Mouse (Mus musculus) right cerebral cortex, adult 2 months (tissue): Measurements from ENCODE around the gene Tcta.
A peak's percentile ranks its signal among the peaks of the same experiment; 100 is the strongest.
"Not testable (repeated sequence)": the region's sequence is repeated elsewhere in the genome, so short reads cannot be mapped to it uniquely, and the experiment has no call there.

Experiments
- DNase-seq, 2 experiments: peaks; one replicate each; pipeline ENCODE4 v3.0.0; 2021 to 2022; ENCODE audit warnings: low spot score in 2 of 2

The Tcta gene

DNA sequence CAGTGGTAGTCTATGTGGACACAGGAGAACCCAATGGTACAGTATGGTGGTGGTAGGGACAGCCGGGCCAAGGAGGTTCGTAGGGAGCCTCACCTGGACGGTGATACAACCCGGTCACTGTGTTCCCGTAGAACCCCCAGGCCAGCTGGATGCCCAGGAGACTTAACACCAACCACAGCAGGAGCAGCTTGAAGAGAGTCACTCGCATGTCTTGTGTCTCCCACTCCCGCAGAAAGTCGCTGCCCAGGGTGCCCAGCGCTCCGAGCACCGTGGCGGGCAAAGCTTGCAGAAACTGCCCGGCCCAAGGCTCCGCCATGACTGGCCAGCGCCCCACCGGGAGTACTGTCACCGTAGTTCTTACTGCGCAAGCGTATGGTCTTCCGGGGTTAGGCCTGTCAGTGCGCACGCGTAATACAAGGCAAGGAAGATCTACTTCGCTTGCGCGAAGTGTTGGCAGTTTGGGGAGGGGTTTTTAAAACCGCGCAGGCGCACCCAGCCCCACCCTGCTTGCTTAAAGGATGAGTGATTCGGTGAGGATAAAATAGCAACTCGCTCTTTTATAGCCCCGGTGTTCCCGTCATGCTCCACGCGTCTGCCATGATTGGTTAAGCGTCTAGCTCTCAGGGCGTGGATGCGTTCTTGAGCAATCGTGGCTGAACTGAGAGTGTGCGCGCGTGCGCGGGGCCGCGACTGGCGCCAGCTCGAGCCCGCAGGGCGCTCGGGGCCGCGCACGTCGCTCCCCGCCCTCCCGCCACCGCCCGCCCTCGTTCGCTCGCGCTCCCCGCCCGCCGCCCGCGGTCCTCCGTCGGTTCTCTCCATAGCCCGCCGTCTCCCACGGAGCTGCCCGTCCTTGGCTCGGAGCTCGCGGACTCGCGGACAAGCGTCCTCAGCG lies at the start of gene Tcta, which contains the start of gene Rhoa:
Tcta (minus strand) TSS at position 532 of the 892 bp plus-strand sequence.
Rhoa (plus strand) TSS at position 501 of the 892 bp plus-strand sequence.
- DNase-seq = peak; percentile 99 to 100

DNA sequence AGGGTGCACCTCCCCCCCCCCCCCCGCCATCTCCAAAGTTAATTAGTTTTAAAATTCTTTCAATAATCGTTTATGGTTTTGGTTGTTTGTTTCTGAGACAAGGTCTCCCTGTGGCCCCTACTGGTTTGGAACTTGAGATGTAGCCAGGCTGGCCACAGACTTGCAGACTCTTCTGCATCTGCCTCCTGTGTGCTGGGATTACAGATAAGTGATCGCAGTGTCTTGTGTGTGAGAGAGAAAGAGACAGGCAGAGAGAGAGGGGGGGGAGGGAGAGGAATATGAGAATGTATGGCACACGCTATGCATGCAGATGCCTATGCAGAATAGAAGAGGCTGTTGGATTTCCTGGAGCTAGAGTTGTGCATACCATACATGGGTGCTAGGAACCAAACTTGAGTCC lies 43.8 kb upstream of the Tcta start:
- no peak for DNase-seq

- DNase-seq = no peak
These were observed 42.3 kb upstream of the Tcta start for GRCm38 (mm10) chr9:108348290-108348680.

DNA sequence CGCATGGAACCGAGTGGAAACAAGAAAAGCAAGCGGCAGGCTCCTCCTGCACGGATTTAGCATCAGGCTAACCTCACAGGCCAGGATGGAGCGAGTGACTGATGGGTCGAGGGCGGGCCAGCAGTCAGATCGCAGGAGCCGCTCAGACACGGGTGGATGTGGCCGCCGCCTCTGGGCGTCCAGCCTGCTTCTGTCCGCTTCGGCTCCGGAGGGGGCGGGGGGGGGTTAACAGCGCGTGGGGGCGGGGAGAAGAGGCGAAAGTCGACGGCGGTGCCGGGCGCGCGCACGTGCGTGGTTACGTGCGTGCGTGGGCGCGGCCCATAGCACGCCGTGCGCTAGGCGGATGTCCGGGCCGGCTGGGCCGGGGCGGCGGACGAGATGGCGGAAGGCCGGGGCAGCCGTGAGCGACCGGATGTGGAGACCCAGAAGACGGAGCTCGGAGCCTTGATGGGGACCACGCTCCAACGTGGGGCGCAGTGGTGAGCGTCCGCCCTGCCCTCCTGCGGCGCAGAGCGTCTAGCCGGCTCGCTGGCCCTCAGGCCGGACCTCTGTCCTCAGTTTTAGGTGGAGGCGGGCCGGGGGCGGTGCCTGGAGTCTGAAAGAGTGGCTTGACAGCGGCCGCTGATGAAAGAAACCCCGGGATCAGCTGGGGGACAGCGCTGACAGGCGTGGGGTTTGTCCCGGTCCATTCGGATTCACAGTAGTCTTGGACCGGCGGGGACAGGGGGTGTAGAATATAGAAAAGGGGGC lies 41.8 kb upstream of the Tcta start, which contains the start of gene Usp4:
Usp4 (plus strand) TSS at position 314 of the 750 bp plus-strand sequence.
- peak; percentile 74 to 90 for DNase-seq

- no peak for DNase-seq
These were observed 41.1 kb upstream of the Tcta start for GRCm38 (mm10) chr9:108347024-108347423.

DNA sequence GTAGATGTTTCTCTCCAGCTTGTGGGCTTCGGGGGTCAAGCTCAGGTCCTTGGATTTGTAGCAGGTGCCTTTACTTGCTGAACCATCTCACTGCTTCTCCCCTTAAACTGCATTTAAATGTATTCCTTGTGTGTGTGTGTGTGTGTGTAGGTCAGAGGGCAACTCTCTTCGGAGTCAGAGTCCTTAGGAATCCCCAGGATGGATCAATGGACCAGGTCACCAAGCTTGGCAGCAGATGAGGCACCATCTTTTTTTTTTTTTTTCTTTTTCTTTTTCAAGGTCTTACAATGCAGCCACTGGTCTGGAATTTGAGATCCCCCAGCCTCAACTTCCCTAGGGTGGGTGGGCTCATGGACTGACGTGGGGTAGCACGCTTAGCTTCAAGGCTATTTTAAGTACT lies 38.5 kb upstream of the Tcta start:
- no peak for DNase-seq

GRCm38 (mm10) chr9:108343835-108344234 lies 37.9 kb upstream of the Tcta start:
- DNase-seq = no peak

GRCm38 (mm10) chr9:108343331-108343730 lies 37.4 kb upstream of the Tcta start:
- DNase-seq = no peak

- no peak for DNase-seq
These were observed 36.4 kb upstream of the Tcta start for GRCm38 (mm10) chr9:108342301-108342831.

- no peak for DNase-seq
These were observed 35.8 kb upstream of the Tcta start for GRCm38 (mm10) chr9:108341801-108342200.

GRCm38 (mm10) chr9:108341139-108341475 lies 35.1 kb upstream of the Tcta start:
- DNase-seq = no peak

DNA sequence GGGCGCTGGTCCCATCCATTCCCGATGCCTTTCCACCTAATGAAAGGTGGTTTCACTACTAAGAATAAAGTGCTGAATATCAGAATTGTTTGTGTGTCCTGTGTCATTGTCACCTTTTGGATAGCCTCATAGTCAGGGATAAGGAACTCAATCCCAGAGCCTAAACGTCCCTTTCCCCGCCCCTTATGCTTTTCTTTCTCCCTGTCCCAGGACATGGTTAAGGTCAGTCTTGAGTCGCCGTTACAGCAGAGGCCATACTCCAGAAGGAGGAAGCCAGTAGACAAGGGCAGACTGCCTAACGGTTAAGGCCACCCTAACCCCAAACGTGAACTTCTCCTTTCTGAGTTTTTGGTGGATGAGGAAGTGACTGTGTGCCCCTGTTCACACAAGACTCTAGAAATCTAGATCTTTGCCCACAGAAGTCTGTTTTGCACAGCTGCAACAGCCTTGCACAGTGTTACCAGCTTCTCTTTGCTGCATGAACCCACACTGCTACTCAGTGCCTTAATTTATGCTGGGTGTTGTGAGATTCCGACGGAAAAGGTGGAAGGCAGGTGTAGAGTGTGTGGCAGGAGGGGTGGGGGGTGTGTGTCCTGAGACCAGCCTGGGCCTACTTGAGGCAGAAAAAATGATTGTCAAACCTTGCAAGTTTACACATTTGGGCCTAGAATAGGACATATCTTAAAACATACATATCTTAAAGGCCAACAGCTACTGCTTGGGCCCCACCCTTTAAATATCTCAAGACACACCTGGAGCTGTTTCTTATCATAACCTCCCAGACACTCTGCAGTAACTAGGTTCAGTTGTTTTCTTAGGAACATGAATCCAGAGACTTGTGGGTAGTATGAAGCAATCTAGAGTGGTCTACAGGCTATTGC lies 34.5 kb upstream of the Tcta start:
- peak in 1 of 2 experiments; percentile 10 for DNase-seq

GRCm38 (mm10) chr9:108339886-108340257 lies 33.9 kb upstream of the Tcta start:
- DNase-seq = peak in 1 of 2 experiments; percentile 14

DNA sequence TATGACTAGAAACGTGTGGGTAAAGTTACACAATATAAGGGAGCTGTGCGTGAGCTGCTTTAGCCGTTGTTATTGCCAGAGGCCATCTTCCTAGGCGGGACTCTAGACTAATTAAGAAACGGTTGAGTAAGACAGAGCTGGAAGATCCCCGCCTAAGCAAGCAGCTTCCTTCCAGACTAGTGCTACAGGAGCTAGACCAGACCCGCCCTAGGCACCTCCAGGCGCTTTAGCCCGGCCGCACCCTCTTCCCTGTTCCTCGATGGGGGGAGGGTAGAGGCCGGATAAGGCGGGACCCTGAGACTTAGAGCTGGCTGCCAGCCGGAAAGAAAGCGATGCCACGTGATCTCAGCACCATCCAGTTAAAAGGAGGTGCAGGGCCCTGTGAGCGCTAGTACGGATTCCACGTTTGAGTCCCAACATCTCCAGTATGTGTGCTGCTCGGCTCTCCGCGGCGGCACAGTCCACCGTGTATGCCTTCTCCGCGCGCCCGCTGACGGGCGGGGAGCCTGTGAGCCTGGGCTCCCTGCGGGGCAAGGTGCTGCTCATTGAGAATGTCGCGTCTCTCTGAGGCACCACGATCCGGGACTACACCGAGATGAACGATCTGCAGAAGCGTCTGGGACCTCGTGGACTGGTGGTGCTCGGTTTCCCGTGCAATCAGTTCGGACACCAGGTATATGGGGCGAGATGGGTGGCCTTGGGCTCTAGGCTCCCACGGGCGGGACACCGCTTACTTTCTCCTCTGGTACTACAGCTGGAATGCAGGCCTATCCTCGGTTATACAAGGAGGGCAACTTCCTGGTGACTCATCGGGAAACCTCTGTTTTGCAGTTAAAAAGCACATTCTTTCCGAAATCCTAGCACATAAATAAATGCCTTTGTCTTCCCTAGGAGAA lies 33.2 kb upstream of the Tcta start, which contains the start of gene Gpx1:
Gpx1 (plus strand) TSS at position 18 of the 896 bp plus-strand sequence.
- peak; percentile 79 to 86 for DNase-seq

DNA sequence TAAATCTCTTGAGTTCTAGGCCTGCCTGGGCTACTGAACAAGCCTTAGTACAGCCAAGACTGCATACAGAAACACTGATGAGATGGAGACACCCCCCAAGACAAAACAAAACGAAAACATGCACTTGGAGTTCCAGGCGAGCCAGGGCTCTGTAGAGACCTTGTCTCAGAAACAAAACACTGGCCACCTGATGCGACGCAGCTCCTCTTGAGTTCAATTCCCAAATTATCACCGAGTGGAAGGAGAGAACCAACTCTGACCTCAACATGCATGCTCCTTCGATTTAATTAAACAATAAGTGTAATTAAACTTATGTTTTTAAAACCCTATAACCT lies 32.6 kb upstream of the Tcta start:
- no peak for DNase-seq

- no peak for DNase-seq
These were observed 32.0 kb upstream of the Tcta start for GRCm38 (mm10) chr9:108337848-108338550.

DNA sequence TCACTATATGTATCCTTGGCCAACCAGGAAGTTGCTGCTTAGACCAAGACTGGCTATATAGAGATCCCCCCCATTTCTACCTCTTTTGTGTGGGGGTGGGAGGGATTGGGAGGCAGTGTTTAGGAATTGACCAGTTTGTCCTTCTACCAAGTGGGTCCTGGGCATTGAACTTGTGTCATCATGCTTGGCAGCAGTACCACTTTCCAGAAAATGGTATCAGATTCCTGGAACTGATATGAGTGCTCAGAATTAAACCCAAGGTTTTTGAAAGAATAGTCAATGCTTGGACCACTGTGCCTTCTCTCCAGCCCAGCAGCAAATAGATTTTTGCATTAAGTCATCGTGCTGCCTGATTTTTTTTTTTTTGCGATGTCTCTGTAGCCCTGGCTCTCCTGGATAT lies 19.9 kb upstream of the Tcta start:
- DNase-seq = no peak

DNA sequence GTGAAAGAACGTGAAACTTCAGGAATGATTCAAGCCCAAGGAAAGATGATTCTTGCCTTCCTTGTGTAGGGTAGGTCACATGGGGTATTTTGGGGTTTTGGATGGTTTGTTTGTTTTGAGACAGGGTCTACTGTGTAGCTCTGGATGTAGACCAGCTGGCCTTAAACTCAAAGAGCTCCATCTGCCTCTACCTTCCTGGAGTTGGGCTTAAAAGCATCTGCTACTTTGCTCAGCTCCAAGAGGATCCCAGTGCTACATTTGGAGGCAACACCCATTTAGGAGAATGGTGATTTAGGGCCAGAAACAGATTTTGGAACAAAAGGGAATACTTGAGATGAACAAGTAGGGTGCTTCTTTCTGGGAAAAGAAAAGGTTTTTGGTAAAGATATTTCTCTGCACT lies 18.8 kb upstream of the Tcta start:
- DNase-seq = no peak

- not testable (repeated sequence) for DNase-seq
These were observed 16.1 kb upstream of the Tcta start for GRCm38 (mm10) chr9:108322054-108322453.

DNA sequence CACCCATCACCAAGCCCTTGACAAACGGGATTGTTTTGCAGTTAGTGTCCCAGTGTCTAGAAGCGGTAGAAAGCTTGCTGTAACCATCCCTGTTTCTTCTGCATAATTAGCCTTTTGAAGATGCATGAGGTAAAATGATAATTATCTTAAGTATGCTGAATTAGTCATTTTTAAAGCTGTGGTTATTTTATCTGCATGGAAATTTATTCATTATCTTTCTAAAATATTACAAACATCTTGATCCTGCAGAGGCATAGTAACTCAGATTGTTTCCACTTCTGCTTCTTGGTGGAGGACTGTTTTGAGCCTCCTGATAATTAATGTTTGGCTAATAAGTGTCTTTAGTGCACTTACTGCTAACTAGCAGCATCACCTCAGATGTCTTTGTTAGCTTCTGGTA lies 12.5 kb upstream of the Tcta start:
- DNase-seq = no peak
